Mouse (Mus musculus) megakaryocyte, embryonic 14.5 days (primary cell): ENCODE results near the gene Hand1. TPM values are rescaled to one million over a fixed set of nuclear protein-coding genes. Genes with fewer than 3 reads are reported as not detected.
A peak's percentile ranks its signal among the peaks of the same experiment; 100 is the strongest.

Experiments used
- H3K27me3 ChIP-seq: replicated peaks from 2 replicates; pipeline ENCODE3; 2012; ENCODE audit warnings: inconsistent platforms
- H3K36me3 ChIP-seq: replicated peaks from 2 replicates; pipeline ENCODE3; 2012; ENCODE audit warnings: low read length, inconsistent platforms, mixed read lengths
- H3K4me1 ChIP-seq: 2 replicates; pipeline ENCODE4 v1.6.1; 2012; ENCODE audit warnings: inconsistent platforms
- H3K4me3 ChIP-seq: replicated peaks from 2 replicates; pipeline ENCODE3; 2012; ENCODE audit warnings: moderate library complexity, mild to moderate bottlenecking, inconsistent platforms
- H3K9me3 ChIP-seq: 2 replicates; pipeline ENCODE4 v1.6.1; 2012; ENCODE audit warnings: inconsistent platforms
- FLI1 ChIP-seq: IDR thresholded peaks from 2 replicates; pipeline ENCODE4 v1.6.1; 2012; ENCODE audit warnings: low read length, inconsistent platforms, mixed read lengths
- GATA1 ChIP-seq: IDR thresholded peaks from 3 replicates; pipeline ENCODE4 v1.6.1; 2012; ENCODE audit warnings: mixed read lengths, low read length, inconsistent platforms, borderline replicate concordance
- polyA plus RNA-seq: library from polyadenylated mRNA; stranded (reverse); fragments of >175 nt; gene quantifications from 2 replicates; pipeline ENCODE4 v1.2.3, GENCODE M21; 2012; ENCODE audit warnings: low replicate concordance; ENCODE audit not compliant: insufficient read depth

Gene Hand1
- polyA plus RNA-seq, 1 experiment, result not detected

DNA sequence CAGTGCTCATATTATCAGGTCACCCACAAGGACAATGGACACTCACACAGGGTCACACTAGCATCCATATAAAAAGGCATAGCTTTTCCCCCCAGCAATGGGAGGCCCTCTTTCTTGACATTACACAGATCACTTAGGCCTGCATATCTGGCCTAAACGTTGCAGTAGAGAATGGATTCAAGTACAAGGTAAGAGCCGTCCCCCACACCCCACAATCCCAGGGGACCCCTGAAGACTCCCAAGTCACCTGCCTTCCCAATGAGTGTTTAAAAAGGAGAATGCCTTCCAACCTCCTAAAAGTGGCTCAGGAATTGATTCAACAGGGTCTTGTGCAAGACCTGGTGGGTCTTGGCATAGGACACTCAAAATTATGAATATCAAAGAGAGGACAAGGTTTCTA, 2.7 kb upstream of the Hand1 start:
- peaks cover 15% of the 10 kb centered on the region; the same call in 1 of the 2 replicates for H3K4me1 ChIP-seq

DNA sequence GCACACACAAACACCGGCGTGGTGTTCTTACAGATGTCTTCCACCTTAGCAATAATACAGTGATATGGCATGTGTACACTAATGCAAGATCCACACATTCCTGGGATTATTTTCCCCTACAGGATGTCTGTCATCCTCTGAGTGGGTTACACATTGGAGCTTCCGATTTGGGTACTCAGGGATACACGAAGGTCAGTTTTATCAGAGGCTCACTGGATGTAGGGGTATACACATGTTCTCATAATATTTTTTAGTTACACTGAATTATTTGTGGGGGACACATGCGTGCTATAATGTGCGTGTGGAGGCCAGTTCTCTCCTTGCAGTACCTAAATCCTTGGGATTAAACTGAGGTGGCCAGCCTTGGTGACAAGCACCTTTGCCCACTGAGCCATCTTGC, 1.4 kb upstream of the Hand1 start:
- Histone ChIP-seq H3K9me3 (0 out of 2 replicates have a peak, but pooled peaks cover 8% of the 10 kb centered on the region), H3K27me3 (peaks cover 97% of the 10 kb centered on the region)
- TF ChIP-seq GATA1 (no peak), FLI1 (no peak)

More for the DNA sequence above, 2.7 kb upstream of the Hand1 start:
- Histone ChIP-seq H3K36me3 (no peaks in the 10 kb centered on the region), H3K27me3 (peaks cover 97% of the 10 kb centered on the region), H3K4me3 (no peak overlapping the region), H3K9me3 (0 out of 2 replicates have a peak, but pooled peaks cover 8% of the 10 kb centered on the region)
- no peak for TF ChIP-seq FLI1
- TF ChIP-seq GATA1, result no peak

DNA sequence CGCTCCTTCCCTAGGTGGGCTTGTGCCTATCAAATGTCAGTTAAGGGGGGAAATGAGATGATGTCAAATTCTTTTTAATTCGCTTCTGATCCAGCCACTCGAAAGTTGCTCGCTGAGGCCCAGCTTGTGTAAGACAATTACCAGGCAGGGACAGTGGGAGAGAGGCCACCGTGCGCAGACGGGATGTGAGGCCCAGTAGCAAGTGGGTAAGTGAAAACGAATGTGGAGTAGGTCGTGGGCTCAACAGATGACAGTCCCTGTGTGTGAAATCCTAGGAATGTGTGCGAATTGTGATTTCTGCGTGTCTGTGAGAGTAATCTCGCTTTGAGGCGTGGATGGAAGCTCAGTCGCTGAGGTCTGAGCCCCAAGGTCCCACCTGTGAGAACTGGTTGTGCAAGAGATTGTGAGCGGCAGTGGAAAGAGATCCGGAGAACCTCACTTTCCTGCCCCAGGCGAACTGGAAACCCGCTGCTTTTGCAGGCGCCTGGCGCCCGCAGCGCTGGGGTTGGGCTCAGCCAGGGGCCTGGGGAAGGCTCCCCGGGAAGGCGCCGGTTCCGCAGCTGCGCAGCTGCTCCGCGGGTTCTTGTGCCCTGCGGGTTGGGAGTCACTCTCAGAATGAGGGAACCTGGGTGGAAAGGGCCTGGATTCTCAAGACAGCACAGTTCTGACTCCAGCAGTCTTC, 819 bp upstream of the Hand1 start:
- TF ChIP-seq GATA1, result no peak
- no peak for TF ChIP-seq FLI1
- H3K9me3 ChIP-seq, result 0 out of 2 replicates have a peak, but pooled peaks cover 8% of the 10 kb centered on the region
- H3K4me1 ChIP-seq, result peaks cover 22% of the 10 kb centered on the region; the same call in 1 of the 2 replicates
- H3K36me3 ChIP-seq, result no peaks in the 10 kb centered on the region
- H3K4me3 ChIP-seq, result no peak overlapping the region
- H3K27me3 ChIP-seq, result peaks cover 98% of the 10 kb centered on the region

More for the DNA sequence above, 1.4 kb upstream of the Hand1 start:
- H3K36me3 ChIP-seq, result no peaks in the 10 kb centered on the region
- peaks cover 16% of the 10 kb centered on the region; the same call in 1 of the 2 replicates for H3K4me1 ChIP-seq
- H3K4me3 ChIP-seq, result no peak overlapping the region

DNA sequence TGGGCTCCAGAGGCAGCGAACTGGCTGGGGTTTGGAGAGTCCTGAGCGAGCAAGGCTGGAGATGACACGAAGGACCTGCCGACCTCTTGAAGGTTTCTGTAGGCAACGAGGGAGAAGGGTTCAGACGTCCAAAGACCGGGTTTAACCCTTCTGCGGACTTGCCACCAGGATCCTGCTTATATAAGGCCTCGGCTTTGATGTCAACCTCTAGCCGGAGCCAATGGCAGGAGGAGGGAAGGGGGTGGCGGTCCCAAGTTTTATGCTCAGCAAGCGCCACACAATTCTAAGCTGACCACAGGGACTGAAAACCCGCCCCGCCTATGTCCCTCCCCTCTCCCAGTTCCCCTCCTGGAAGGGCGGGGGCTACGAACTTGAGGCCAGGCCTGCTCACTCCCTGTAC, 757 bp downstream of the Hand1 start:
- peaks cover 98% of the 10 kb centered on the region for H3K27me3 ChIP-seq
- no peak overlapping the region for H3K4me3 ChIP-seq
- peaks cover 37% of the 10 kb centered on the region for H3K4me1 ChIP-seq
- TF ChIP-seq FLI1 (no peak), GATA1 (no peak)
- 0 out of 2 replicates have a peak, but pooled peaks cover 8% of the 10 kb centered on the region for H3K9me3 ChIP-seq
- H3K36me3 ChIP-seq, result no peaks in the 10 kb centered on the region

DNA sequence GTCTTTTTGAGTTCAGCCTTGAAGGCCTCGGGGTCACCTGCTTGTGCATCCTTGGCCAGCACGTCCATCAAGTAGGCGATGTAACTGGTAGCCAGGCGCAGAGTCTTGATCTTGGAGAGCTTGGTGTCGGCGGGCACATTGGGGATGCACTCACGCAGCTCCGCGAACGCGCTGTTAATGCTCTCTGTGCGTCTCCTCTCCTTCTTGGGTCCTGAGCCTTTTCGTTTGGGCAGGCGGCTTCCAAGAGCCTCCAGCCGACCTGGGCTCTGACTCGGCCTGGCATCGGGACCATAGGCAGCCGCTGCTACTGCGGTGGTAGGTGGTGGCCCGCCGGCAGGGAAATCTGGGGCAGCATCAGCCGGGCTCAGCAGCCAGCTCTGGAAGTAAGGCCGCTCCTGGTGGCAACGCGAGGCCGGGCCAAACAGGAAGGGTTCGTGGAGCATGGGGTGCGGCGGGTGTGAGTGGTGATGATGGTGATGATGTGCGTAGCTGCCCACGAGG, 1.3 kb downstream of the Hand1 start:
- H3K4me3 ChIP-seq, result peak overlapping the region; percentile 14
- no peaks in the 10 kb centered on the region for H3K36me3 ChIP-seq
- H3K9me3 ChIP-seq, result 0 out of 2 replicates have a peak, but pooled peaks cover 8% of the 10 kb centered on the region
- no peak for TF ChIP-seq FLI1
- peaks cover 35% of the 10 kb centered on the region for H3K4me1 ChIP-seq
- peaks cover 98% of the 10 kb centered on the region for H3K27me3 ChIP-seq

DNA sequence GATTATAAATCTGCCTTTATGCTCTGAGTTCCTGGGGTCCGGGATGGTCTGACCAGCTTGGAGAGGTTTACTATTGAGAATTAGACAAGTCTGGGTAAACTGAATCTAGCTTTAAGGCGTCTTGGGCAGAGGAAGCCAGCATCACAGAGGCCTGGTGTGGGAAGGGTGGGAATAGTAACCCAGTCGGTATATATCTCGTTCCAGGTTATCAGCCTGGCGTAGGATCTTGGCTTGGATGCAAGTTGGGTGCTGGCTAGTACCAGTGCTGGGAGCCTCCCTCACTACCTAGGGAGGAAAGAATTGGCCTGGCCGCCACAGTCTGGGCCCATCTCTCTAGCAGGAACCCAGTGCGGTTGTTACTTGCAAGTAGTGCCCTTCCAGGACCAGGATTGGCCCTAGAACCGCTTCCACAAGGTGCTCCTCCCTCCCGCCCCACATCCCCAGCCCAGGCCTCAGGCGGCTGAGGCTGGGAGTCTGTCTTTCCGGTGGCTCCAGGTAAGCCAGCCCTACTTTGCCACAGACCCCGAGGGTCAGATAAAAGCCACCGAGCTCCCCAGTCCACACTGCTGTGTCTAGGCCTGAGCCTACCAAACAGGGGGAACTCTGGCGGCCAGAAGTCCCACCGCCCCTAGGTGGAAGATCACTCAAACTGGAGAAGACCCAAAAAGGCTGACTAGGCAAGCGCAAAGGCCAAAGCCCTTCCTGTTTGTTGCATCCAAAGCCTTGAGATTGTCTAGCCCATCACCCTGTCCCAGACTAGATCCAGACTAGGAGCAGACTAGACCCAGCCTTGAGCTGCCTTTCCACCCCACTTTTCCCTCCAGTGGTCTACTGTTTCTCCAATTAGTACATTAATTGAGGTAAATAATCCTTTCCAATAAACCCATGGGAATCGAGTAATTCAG, 2.5 kb downstream of the Hand1 start:
- no peak for TF ChIP-seq FLI1
- TF ChIP-seq GATA1, result no peak
- peaks cover 95% of the 10 kb centered on the region for H3K27me3 ChIP-seq
- no peak overlapping the region for H3K4me3 ChIP-seq
- no peaks in the 10 kb centered on the region for H3K36me3 ChIP-seq
- H3K9me3 ChIP-seq, result 0 out of 2 replicates have a peak, but pooled peaks cover 8% of the 10 kb centered on the region
- peaks cover 35% of the 10 kb centered on the region for H3K4me1 ChIP-seq

DNA sequence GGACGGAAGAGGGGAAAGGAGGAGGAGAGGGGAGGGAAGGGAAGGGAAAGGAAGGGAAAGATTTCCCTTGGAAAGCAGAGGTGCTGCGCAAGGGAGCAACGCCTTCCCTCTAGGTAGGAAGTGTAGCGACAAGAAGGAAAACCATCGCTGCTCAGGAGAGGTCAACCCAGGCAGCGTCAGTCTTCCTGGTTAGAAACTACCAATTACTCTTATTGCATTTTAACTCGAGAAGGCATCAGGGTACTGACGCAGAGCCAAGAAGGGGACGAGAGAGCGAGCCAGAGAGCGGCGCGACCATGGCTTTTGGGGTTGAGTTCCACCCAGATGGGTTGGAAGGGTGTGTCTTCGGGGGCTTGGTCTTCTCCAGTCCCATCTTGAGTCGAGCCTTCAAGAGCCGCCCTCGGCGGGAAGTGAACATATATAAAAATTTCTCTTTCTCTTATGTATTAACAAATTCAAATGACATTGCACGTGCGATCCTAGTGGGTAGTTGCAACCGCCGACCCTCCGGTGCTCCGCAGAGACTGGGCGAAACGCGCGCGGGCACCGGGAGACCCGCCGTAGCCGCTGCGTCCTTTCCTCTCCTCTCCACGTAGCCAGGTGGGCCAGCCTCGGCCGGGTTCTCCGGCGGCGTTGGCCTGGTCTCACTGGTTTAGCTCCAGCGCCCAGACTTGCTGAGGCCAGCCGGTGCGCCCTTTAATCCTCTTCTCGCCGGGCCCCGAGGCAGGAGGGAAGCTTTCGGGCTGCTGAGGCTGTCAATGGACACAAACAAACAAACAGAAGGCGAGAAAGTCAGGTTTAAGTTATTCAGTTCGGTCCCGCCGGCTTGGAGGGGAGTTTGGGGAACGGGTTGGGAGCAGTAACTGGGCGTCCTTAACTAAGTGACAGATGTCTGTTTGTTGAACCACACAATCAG, 3.4 kb downstream of the Hand1 start:
- peaks cover 94% of the 10 kb centered on the region for H3K27me3 ChIP-seq
- TF ChIP-seq FLI1, result no peak
- H3K4me1 ChIP-seq, result peaks cover 35% of the 10 kb centered on the region
- H3K36me3 ChIP-seq, result no peaks in the 10 kb centered on the region
- H3K9me3 ChIP-seq, result 0 out of 2 replicates have a peak, but pooled peaks cover 8% of the 10 kb centered on the region
- H3K4me3 ChIP-seq, result no peak overlapping the region

DNA sequence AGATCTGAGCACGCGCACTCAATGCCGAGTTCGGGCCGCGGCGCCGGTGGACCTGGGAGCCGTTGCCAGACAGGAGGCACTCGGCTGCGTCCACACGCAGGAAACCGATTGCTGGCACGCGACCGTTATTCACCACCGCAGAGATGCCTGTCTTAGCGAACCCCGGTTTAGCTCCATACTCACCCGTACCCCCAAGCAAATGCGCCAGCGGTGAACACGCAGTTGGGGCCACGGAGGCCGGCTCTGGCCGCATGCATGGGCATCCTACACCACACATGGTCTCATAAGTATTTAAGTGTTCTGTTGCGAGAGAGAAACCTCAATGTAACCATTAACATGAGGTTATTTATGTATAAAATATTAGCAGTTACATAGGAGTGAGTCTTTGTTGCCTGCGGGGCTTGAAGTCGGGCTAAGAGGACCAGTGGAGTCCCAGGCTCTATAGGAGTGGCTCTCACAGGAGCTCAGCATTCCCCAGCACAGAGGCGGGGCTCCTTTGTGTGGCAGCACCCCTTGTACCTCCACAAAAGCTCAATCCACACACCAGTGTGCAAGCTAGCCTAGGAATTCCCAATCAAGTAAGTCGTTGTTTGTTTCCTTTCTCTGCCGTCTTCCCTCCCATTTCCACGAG, 4.6 kb downstream of the Hand1 start:
- TF ChIP-seq FLI1 (no peak), GATA1 (no peak)
- Histone ChIP-seq H3K9me3 (0 out of 2 replicates have a peak, but pooled peaks cover 8% of the 10 kb centered on the region), H3K36me3 (no peaks in the 10 kb centered on the region), H3K4me3 (peak overlapping the region; percentile 88), H3K4me1 (peaks cover 29% of the 10 kb centered on the region), H3K27me3 (peaks cover 90% of the 10 kb centered on the region)
